Mouse (Mus musculus) hindbrain, embryonic 16.5 days (tissue): ENCODE measurements around the gene Ap1s2. TPM values are rescaled to one million over a fixed set of nuclear protein-coding genes. Genes with fewer than 3 reads are reported as not detected.

Experiments used
- ATAC-seq: fragments of 200-750 bp; cut with Nextera tagmentation; 2 replicates; pipeline ENCODE4 v1.8.0; 2017; ENCODE audit warnings: moderate TSS enrichment, moderate library complexity
- H3K27ac ChIP-seq: fragments of 300-500 bp; sonication (generic); 2 replicates; pipeline ENCODE4 v1.5.1; 2014; ENCODE audit warnings: low read depth, mild to moderate bottlenecking, control low read depth, low read length, moderate library complexity
- H3K27me3 ChIP-seq: fragments of 300-500 bp; sonication (generic); replicated peaks from 2 replicates; pipeline ENCODE4 v1.6.1; 2014; ENCODE audit warnings: low read length; ENCODE audit not compliant: control insufficient read depth, insufficient read depth
- H3K36me3 ChIP-seq: fragments of 300-500 bp; sonication (generic); 2 replicates; pipeline ENCODE4 v1.6.1; 2014; ENCODE audit warnings: mild to moderate bottlenecking, low read length, moderate library complexity, mixed read lengths; ENCODE audit not compliant: control insufficient read depth, insufficient read depth
- H3K4me1 ChIP-seq: fragments of 300-500 bp; sonication (generic); 2 replicates; pipeline ENCODE4 v1.6.1; 2014; ENCODE audit warnings: low read depth, low read length; ENCODE audit not compliant: control insufficient read depth, insufficient read depth
- H3K4me2 ChIP-seq: fragments of 300-500 bp; sonication (generic); 2 replicates; pipeline ENCODE4 v1.6.1; 2014; ENCODE audit warnings: mild to moderate bottlenecking, low read length, control low read depth, moderate library complexity
- H3K4me3 ChIP-seq: fragments of 300-500 bp; sonication (generic); 2 replicates; pipeline ENCODE4 v1.5.1; 2014; ENCODE audit warnings: mild to moderate bottlenecking, low read length, control low read depth, moderate library complexity
- H3K9ac ChIP-seq: fragments of 300-500 bp; sonication (generic); 2 replicates; pipeline ENCODE4 v1.6.1; 2014; ENCODE audit warnings: low read depth, mild to moderate bottlenecking, control low read depth, low read length, moderate library complexity
- H3K9me3 ChIP-seq: fragments of 300-500 bp; sonication (generic); 2 replicates; pipeline ENCODE4 v1.6.1; 2014; ENCODE audit warnings: mild to moderate bottlenecking, low read length, moderate library complexity; ENCODE audit not compliant: control insufficient read depth
- WGBS: fragments of 180-500 bp; shearing (Covaris S2); extraction: QIAGEN DNeasy Blood & Tissue Kit; methylation state at CpG from one replicate; pipeline ENCODE4 v1.1.7; 2014; 5-methylcytosine and 5-hydroxymethylcytosine counted together
- polyA plus RNA-seq: library from polyadenylated mRNA; unstranded; fragments of >200 nt; fragmentation: Nextera tagmentation; extraction: Ambion mirVana; gene quantifications from 2 replicates; pipeline ENCODE4 v1.2.1, GENCODE M21; 2015

Gene Ap1s2
- 131 and 138 TPM in 2 replicates for polyA plus RNA-seq

DNA sequence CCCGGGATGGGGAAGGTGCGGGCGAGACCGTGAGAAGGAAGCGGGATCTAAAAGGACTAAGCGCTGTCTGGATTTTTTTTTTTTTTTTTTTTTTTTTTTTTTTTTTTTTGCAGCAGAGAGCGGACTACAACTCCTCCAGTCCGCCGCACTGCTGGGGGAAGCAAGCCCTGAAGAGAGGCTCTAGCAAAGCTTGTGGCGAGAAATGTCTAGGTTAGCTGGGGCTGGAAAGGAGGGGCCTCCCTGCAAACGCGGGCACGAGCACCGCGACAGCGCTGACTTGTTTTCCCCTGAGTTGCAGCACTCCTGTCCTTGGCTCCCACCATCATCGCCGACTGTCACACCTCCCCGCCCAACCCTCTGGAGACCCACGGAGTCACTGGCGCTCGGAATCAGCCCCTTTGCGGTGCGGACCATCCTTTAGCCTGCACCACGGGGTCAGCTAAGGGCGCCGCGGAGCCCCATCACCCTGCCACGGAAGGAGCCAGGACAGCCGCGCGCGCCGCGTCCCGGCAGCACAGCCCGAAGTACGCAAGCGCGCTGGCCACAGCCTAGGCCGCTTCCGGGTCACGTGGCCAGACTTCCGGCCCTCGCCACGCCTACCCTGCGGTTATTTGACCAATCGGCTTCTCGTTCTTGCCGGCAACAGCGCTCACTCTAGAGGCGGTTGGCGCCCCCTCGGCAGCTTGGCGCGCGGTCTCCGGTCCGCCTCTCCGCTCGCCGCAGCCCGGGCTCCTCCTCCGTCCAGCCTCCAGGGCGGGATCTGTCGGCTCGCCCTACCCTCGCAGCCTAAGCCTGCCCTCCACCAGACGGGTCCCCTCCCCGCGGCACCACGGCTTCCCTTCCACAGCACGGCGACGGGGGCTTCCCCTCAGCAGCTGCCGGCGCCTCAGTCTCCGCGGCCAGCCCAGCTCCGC is at the start of gene Ap1s2:
Ap1s2 (plus strand) TSS at position 681 of the 914 bp plus-strand sequence.
- H3K27ac ChIP-seq, result peak within 1 kb of the TSS; percentile 92
- no peaks in the 10 kb centered on the region; the same call in 1 of the 2 replicates for H3K9me3 ChIP-seq
- H3K4me1 ChIP-seq, result no peaks in the 10 kb centered on the region
- no peaks in the 10 kb centered on the region; the same call in 1 of the 2 replicates for H3K27me3 ChIP-seq
- WGBS, result 14% methylated on average over 59 of the region's 80 CpGs
- H3K4me2 ChIP-seq, result peak within 1 kb of the TSS; percentile 57
- H3K4me3 ChIP-seq, result peak within 1 kb of the TSS; percentile 69
- no peaks in the 10 kb centered on the region for H3K36me3 ChIP-seq
- ATAC-seq, result peak; percentile 100
- H3K9ac ChIP-seq, result peak within 1 kb of the TSS; percentile 71

DNA sequence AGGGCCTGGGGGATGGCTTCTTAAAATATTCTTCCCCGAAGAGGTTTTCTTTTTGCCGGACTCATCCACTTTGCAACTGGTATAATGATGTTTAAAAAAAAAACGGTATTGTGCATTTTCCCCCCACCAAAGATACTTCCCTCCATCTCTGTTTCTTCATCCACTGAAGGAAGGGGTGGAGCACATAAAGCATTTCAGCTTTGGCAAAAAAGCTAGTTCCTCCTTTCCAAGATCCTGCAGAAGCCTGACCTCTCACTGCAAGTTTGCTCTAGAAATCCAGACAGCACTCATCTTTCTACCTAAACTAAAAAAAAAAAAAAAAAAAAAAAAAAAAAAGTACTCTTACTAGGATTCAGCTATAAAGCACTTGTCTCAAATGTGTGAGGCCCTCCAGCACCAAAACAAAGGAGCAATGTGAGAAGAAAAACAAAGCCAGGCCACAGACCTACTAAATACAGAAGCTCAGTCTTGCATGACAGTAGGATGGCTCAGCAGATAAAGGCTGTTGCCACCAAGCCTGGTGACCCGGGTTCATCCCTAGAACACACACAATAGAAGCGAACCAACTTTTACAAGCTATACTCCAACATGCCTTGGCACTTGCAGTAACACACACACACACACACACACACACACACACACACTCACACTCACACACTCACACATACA is 41.0 kb upstream of the Ap1s2 start:
- Histone ChIP-seq H3K9me3 (no peaks in the 10 kb centered on the region), H3K27me3 (no peaks in the 10 kb centered on the region), H3K9ac (no peak overlapping the region), H3K27ac (no peak overlapping the region), H3K36me3 (no peaks in the 10 kb centered on the region), H3K4me2 (no peak overlapping the region), H3K4me3 (no peak overlapping the region), H3K4me1 (no peaks in the 10 kb centered on the region)
- ATAC-seq, result no peak
- WGBS, result 52% methylated on average over 5 of the region's 5 CpGs

DNA sequence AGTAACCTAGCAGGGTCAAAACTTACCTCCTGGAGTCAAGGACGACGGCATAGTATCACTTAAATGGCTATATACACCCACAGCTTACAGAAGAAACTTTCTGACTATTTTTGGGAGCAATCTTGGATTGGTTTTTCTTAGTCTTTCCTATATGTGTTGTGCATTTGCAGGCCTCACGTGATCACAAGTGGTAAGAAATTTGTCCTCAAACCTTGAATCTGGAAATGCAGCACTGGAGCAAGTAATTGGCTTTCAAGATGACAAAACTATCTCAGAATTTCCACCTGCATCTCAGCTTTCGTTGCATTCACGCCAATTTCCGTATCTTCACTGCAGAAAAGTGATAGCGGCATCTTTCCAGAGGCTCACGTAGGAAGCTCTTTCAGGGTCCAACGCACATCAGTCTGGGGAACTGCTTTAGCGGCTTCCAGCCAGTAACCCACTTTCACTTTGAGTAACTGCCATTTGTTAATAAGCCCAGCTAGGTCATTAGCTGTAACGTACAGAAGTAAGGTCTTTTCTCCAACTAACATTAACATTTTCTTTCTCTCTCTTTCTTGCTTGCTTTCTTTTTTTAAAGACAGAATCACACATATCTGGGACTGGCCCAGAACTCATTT is 40.0 kb upstream of the Ap1s2 start:
- no peak for ATAC-seq
- Histone ChIP-seq H3K9ac (no peak overlapping the region), H3K4me1 (no peaks in the 10 kb centered on the region), H3K27me3 (no peaks in the 10 kb centered on the region), H3K4me2 (no peak overlapping the region), H3K36me3 (no peaks in the 10 kb centered on the region), H3K4me3 (no peak overlapping the region), H3K27ac (no peak overlapping the region), H3K9me3 (no peaks in the 10 kb centered on the region)
- 76% methylated on average over 11 of the region's 11 CpGs for WGBS

DNA sequence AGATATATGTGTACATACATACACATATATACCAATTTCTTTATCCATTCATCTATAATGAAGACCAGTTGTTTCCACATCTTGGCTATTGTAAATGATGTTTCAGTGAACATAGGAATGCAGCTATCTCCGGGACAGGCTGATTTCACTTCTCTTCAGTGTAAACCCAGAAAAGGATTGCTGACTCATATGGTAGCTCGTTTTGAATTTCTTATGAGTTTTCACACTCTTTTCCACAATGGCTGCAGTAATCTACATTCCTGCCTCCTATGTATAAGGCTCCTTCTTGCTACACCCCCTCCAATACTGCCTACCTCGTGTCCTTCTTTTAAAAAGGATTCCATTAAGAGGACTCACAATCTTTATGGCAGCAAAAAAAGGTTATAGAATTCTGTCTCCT is 32.9 kb upstream of the Ap1s2 start:
- H3K9me3 ChIP-seq, result no peaks in the 10 kb centered on the region
- ATAC-seq, result no peak
- WGBS, result 81% methylated on average over 3 of the region's 3 CpGs
- no peak overlapping the region for H3K4me3 ChIP-seq
- no peak overlapping the region for H3K4me2 ChIP-seq
- H3K36me3 ChIP-seq, result no peaks in the 10 kb centered on the region
- no peaks in the 10 kb centered on the region for H3K4me1 ChIP-seq
- no peaks in the 10 kb centered on the region; the same call in 1 of the 2 replicates for H3K27me3 ChIP-seq
- H3K9ac ChIP-seq, result no peak overlapping the region
- no peak overlapping the region for H3K27ac ChIP-seq

DNA sequence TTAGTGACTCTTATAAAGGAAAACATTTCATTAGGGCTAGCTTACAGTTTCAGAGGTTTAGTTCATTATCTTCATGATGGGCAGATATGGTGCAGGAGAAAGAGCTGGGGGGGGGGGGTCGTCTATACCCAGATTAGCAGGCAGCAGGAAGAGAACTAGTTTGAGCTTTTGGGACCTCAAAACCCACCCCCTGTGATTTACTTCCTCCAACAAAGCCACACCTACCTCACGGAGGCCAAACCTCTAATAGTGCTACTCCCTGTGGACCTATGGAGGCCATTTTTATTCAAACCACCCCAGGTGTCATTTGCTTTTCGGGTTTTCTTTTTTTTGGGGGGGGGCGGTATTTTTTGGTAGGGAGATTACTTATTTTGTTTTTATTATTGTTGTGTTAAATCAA is 32.2 kb upstream of the Ap1s2 start:
- WGBS, result 75% methylated on average over 4 of the region's 4 CpGs
- no peak for ATAC-seq
- no peaks in the 10 kb centered on the region for H3K4me1 ChIP-seq
- H3K36me3 ChIP-seq, result no peaks in the 10 kb centered on the region
- no peak overlapping the region for H3K4me3 ChIP-seq
- no peaks in the 10 kb centered on the region for H3K9me3 ChIP-seq
- H3K4me2 ChIP-seq, result no peak overlapping the region
- no peak overlapping the region for H3K27ac ChIP-seq
- no peak overlapping the region for H3K9ac ChIP-seq
- no peaks in the 10 kb centered on the region; the same call in 1 of the 2 replicates for H3K27me3 ChIP-seq

DNA sequence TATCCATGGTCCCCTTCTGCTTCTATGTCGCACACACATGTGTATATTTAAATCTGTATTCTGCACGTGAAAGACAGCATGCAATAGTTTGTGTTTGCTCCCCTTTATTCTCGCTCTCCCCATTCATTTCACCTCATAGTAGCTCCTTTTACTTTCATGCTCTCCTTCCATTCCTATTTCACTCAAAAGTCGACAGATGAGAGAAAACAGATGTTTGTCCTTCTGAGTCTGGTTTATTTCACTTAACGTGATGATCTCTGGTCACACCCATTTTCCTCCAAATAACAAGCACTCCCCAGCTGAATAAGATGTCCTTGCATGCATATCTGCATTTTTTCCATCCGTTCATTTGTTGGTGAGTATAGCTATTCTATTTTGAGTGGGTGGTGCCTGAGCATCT is 29.8 kb upstream of the Ap1s2 start:
- H3K27me3 ChIP-seq, result no peaks in the 10 kb centered on the region; the same call in 1 of the 2 replicates
- H3K4me3 ChIP-seq, result no peak overlapping the region
- H3K9me3 ChIP-seq, result no peaks in the 10 kb centered on the region
- H3K36me3 ChIP-seq, result no peaks in the 10 kb centered on the region
- no peak for ATAC-seq
- no peak overlapping the region for H3K27ac ChIP-seq
- H3K9ac ChIP-seq, result no peak overlapping the region
- no peaks in the 10 kb centered on the region for H3K4me1 ChIP-seq
- 82% methylated on average over 6 of the region's 6 CpGs for WGBS
- H3K4me2 ChIP-seq, result no peak overlapping the region

DNA sequence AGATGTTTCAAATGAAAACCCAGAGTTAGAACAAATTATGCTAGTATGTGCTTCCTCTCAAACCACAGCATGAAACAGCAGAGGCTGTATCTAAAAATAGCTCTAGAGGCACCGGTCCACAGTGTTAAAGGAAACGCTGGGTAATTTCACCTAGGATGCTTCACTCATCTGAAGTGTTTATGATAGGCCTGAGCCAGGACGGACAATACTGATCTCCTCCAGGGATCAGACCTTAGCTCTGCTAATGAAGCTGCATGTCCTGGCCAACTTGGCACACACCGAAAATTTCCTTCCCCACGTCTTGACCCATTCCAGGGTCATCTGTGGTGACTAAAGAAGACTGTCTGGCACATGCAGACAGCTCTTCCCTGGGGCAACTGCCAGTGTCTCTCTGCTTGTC is 29.4 kb upstream of the Ap1s2 start:
- no peaks in the 10 kb centered on the region for H3K9me3 ChIP-seq
- 51% methylated on average over 5 of the region's 5 CpGs for WGBS
- H3K9ac ChIP-seq, result no peak overlapping the region
- H3K4me1 ChIP-seq, result no peaks in the 10 kb centered on the region
- ATAC-seq, result no peak
- H3K4me3 ChIP-seq, result no peak overlapping the region
- H3K27ac ChIP-seq, result no peak overlapping the region
- no peaks in the 10 kb centered on the region for H3K36me3 ChIP-seq
- H3K27me3 ChIP-seq, result no peaks in the 10 kb centered on the region; the same call in 1 of the 2 replicates
- H3K4me2 ChIP-seq, result no peak overlapping the region

DNA sequence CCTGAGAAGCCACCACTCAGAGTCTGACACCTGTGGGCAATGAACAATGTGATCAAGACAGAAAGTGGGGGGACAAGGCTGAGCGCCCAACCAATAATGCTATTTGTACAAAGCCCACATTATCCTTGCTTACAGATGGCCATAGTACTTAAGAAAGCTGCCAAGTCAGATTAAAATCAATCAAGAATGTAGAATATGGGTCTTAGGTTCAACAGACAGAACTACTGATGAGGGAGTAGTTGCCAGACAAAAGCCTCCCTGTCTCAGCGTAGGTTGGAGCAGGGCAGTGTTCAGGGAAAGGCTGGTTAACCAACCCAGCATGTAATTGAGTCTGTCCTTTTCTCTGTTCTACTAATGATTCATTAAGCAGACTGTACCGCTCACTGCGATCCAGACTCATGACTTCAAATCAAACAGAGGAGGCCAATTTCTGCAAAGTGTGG is 23.3 kb upstream of the Ap1s2 start:
- Histone ChIP-seq H3K9ac (no peak overlapping the region), H3K27me3 (no peaks in the 10 kb centered on the region), H3K36me3 (no peaks in the 10 kb centered on the region), H3K27ac (no peak overlapping the region), H3K4me2 (no peak overlapping the region), H3K9me3 (no peaks in the 10 kb centered on the region), H3K4me1 (no peaks in the 10 kb centered on the region), H3K4me3 (no peak overlapping the region)
- WGBS, result 57% methylated on average over 4 of the region's 4 CpGs
- peak; percentile 75 for ATAC-seq

DNA sequence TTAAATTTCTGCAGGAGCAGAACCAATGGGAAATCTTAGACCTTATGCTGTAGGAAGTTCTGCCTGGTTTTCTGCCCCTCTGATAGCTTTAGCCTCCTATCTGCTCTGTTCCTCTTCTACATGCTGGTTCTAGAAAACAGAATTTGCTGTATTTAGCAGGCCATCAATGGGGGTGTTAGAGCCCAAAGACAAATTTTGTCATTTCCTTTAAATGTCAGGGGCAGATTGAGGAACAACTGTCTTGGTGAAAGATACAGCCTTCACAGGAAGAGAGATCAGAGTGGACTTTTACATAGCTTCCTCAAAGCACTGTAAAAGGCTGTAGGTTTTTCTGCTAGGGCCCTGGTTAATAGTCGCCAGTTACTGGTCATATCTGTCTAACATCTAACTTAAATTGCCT is 11.5 kb upstream of the Ap1s2 start:
- WGBS, result 71% methylated on average over 1 of the region's 1 CpGs

More for the DNA sequence above, 11.5 kb upstream of the Ap1s2 start:
- no peak for ATAC-seq
- H3K36me3 ChIP-seq, result no peaks in the 10 kb centered on the region
- H3K27ac ChIP-seq, result no peak overlapping the region
- H3K9me3 ChIP-seq, result no peaks in the 10 kb centered on the region
- no peak overlapping the region for H3K4me2 ChIP-seq
- H3K9ac ChIP-seq, result no peak overlapping the region
- no peak overlapping the region for H3K4me3 ChIP-seq
- H3K4me1 ChIP-seq, result no peaks in the 10 kb centered on the region
- no peaks in the 10 kb centered on the region; the same call in 1 of the 2 replicates for H3K27me3 ChIP-seq
